Mouse (Mus musculus) midbrain, embryonic 11.5 days (tissue): Measurements from ENCODE around the gene Krt10. TPM values are rescaled to one million over a fixed set of nuclear protein-coding genes. Genes with fewer than 3 reads are reported as not detected.

Experiments
- ATAC-seq: fragments of 200-750 bp; cut with Nextera tagmentation; 2 replicates; pipeline ENCODE4 v1.8.0; 2017; ENCODE audit warnings: moderate TSS enrichment, moderate library complexity; ENCODE audit not compliant: low FRiP score
- DNase-seq: peaks from one replicate; pipeline ENCODE4 v3.0.0; 2015; ENCODE audit warnings: low spot score; ENCODE audit errors: missing footprints
- H3K27ac ChIP-seq: fragments of 300-500 bp; sonication (generic); 2 replicates; pipeline ENCODE4 v1.5.1; 2014; ENCODE audit warnings: low read depth, low read length
- H3K27me3 ChIP-seq: fragments of 300-500 bp; sonication (generic); 2 replicates; pipeline ENCODE4 v1.6.1; 2014; ENCODE audit warnings: mild to moderate bottlenecking, low read length, moderate library complexity, mixed read lengths; ENCODE audit not compliant: control insufficient read depth, insufficient read depth
- H3K36me3 ChIP-seq: fragments of 300-500 bp; sonication (generic); 2 replicates; pipeline ENCODE4 v1.6.1; 2014; ENCODE audit warnings: mild to moderate bottlenecking, low read length, moderate library complexity, mixed read lengths; ENCODE audit not compliant: control insufficient read depth, insufficient read depth
- H3K4me1 ChIP-seq: fragments of 300-500 bp; sonication (generic); 2 replicates; pipeline ENCODE4 v1.6.1; 2014; ENCODE audit warnings: low read length; ENCODE audit not compliant: control insufficient read depth, insufficient read depth
- H3K4me2 ChIP-seq: fragments of 300-500 bp; sonication (generic); 2 replicates; pipeline ENCODE4 v1.6.1; 2014; ENCODE audit warnings: mild to moderate bottlenecking, moderate library complexity
- H3K4me3 ChIP-seq: fragments of 300-500 bp; sonication (generic); 2 replicates; pipeline ENCODE4 v1.5.1; 2014; ENCODE audit warnings: low read depth, low read length
- H3K9ac ChIP-seq: fragments of 300-500 bp; sonication (generic); 2 replicates; pipeline ENCODE4 v1.6.1; 2014; ENCODE audit warnings: low read length
- H3K9me3 ChIP-seq: fragments of 300-500 bp; sonication (generic); 2 replicates; pipeline ENCODE4 v1.6.1; 2016; ENCODE audit warnings: low read length; ENCODE audit not compliant: control insufficient read depth
- WGBS: fragments of 180-500 bp; shearing (Covaris S2); extraction: QIAGEN DNeasy Blood & Tissue Kit; methylation state at CpG from one replicate; pipeline ENCODE4 v1.1.7; 2014; 5-methylcytosine and 5-hydroxymethylcytosine counted together
- polyA plus RNA-seq: library from polyadenylated mRNA; unstranded; fragments of >200 nt; fragmentation: Nextera tagmentation; extraction: Ambion mirVana; gene quantifications from 2 replicates; pipeline ENCODE4 v1.2.1, GENCODE M21; 2014

Gene Krt10
- 31.6 and 38.3 TPM in 2 replicates for polyA plus RNA-seq

GRCm38 (mm10) chr11:99389264-99389663, at the start of gene Krt10:
TSS of gene Krt10 (minus strand) at chr11:99389364.
- Histone ChIP-seq H3K4me1 (no peaks in the 10 kb centered on the region), H3K4me3 (no peak within 1 kb of the TSS), H3K9ac (no peak within 1 kb of the TSS), H3K27me3 (no peaks in the 10 kb centered on the region), H3K4me2 (no peak within 1 kb of the TSS), H3K27ac (no peak within 1 kb of the TSS), H3K36me3 (no peaks in the 10 kb centered on the region), H3K9me3 (no peaks in the 10 kb centered on the region)
- ATAC-seq: no peak
- 84% methylated on average over 4 of the region's 4 CpGs for WGBS
- no peak for DNase-seq

GRCm38 (mm10) chr11:99437972-99438371, 48.8 kb upstream of the Krt10 start, which contains the start of gene Krt20:
TSS of gene Krt20 (minus strand) at chr11:99438150.
- H3K36me3 ChIP-seq: no peaks in the 10 kb centered on the region
- no peak within 1 kb of the TSS for H3K4me3 ChIP-seq
- H3K27ac ChIP-seq: no peak within 1 kb of the TSS
- H3K9ac ChIP-seq: no peak within 1 kb of the TSS
- ATAC-seq (no peak), DNase-seq (no peak)
- H3K4me1 ChIP-seq: no peaks in the 10 kb centered on the region
- WGBS: 64% methylated on average over 10 of the region's 10 CpGs
- H3K4me2 ChIP-seq: no peak within 1 kb of the TSS
- H3K27me3 ChIP-seq: no peaks in the 10 kb centered on the region
- no peaks in the 10 kb centered on the region for H3K9me3 ChIP-seq

- H3K27ac ChIP-seq: no peak overlapping the region
- H3K4me2 ChIP-seq: no peak overlapping the region
- H3K27me3 ChIP-seq: no peaks in the 10 kb centered on the region
- no peak overlapping the region for H3K4me3 ChIP-seq
- H3K4me1 ChIP-seq: no peaks in the 10 kb centered on the region
- no peak overlapping the region for H3K9ac ChIP-seq
- H3K36me3 ChIP-seq: no peaks in the 10 kb centered on the region
- ATAC-seq: no peak
- 66% methylated on average over 4 of the region's 4 CpGs for WGBS
- H3K9me3 ChIP-seq: no peaks in the 10 kb centered on the region
- DNase-seq: no peak
Measured at GRCm38 (mm10) chr11:99436625-99437024, 47.5 kb upstream of the Krt10 start.

GRCm38 (mm10) chr11:99430670-99431069, 41.5 kb upstream of the Krt10 start:
- Histone ChIP-seq H3K4me2 (no peak overlapping the region), H3K36me3 (no peaks in the 10 kb centered on the region), H3K4me3 (no peak overlapping the region), H3K9me3 (no peaks in the 10 kb centered on the region), H3K4me1 (no peaks in the 10 kb centered on the region; the same call in 1 of the 2 replicates), H3K9ac (no peak overlapping the region), H3K27me3 (no peaks in the 10 kb centered on the region), H3K27ac (no peak overlapping the region)
- 59% methylated on average over 12 of the region's 12 CpGs for WGBS
- no peak for ATAC-seq
- DNase-seq: no peak

- no peaks in the 10 kb centered on the region for H3K36me3 ChIP-seq
- no peak within 1 kb of the TSS for H3K4me3 ChIP-seq
- H3K4me1 ChIP-seq: no peaks in the 10 kb centered on the region
- H3K9ac ChIP-seq: no peak within 1 kb of the TSS
- no peak within 1 kb of the TSS for H3K27ac ChIP-seq
- WGBS: 81% methylated on average over 10 of the region's 10 CpGs
- H3K27me3 ChIP-seq: no peaks in the 10 kb centered on the region
- no peaks in the 10 kb centered on the region for H3K9me3 ChIP-seq
- no peak within 1 kb of the TSS for H3K4me2 ChIP-seq
- ATAC-seq: no peak
- no peak for DNase-seq
Measured at GRCm38 (mm10) chr11:99422159-99422558, 33.0 kb upstream of the Krt10 start, which contains the start of gene Krt12. TSS of gene Krt12 (minus strand) at chr11:99422259.

GRCm38 (mm10) chr11:99420586-99420985, 31.4 kb upstream of the Krt10 start:
- Histone ChIP-seq H3K27me3 (no peaks in the 10 kb centered on the region), H3K4me2 (no peak overlapping the region), H3K4me1 (no peaks in the 10 kb centered on the region), H3K36me3 (no peaks in the 10 kb centered on the region), H3K27ac (no peak overlapping the region), H3K4me3 (no peak overlapping the region), H3K9ac (no peak overlapping the region), H3K9me3 (no peaks in the 10 kb centered on the region)
- DNase-seq: no peak
- no peak for ATAC-seq
- WGBS: 65% methylated on average over 10 of the region's 10 CpGs

- H3K36me3 ChIP-seq: no peaks in the 10 kb centered on the region
- no peak overlapping the region for H3K4me2 ChIP-seq
- H3K9me3 ChIP-seq: no peaks in the 10 kb centered on the region
- H3K4me3 ChIP-seq: no peak overlapping the region
- no peaks in the 10 kb centered on the region for H3K4me1 ChIP-seq
- no peaks in the 10 kb centered on the region for H3K27me3 ChIP-seq
- 70% methylated on average over 16 of the region's 16 CpGs for WGBS
- H3K27ac ChIP-seq: no peak overlapping the region
- DNase-seq (no peak), ATAC-seq (no peak)
- H3K9ac ChIP-seq: no peak overlapping the region
Measured at GRCm38 (mm10) chr11:99417819-99418218, 28.7 kb upstream of the Krt10 start.

GRCm38 (mm10) chr11:99416902-99417301, 27.7 kb upstream of the Krt10 start:
- ATAC-seq (no peak), DNase-seq (no peak)
- Histone ChIP-seq H3K4me2 (no peak overlapping the region), H3K36me3 (no peaks in the 10 kb centered on the region), H3K27ac (no peak overlapping the region), H3K9ac (no peak overlapping the region), H3K4me1 (no peaks in the 10 kb centered on the region), H3K9me3 (no peaks in the 10 kb centered on the region), H3K4me3 (no peak overlapping the region), H3K27me3 (no peaks in the 10 kb centered on the region)
- WGBS: 85% methylated on average over 13 of the region's 13 CpGs

GRCm38 (mm10) chr11:99414463-99415147, 25.4 kb upstream of the Krt10 start:
- H3K27me3 ChIP-seq: no peaks in the 10 kb centered on the region

More at GRCm38 (mm10) chr11:99414463-99415147, 25.4 kb upstream of the Krt10 start:
- 92% methylated on average over 13 of the region's 13 CpGs for WGBS
- ATAC-seq (no peak), DNase-seq (no peak)
- no peak overlapping the region for H3K9ac ChIP-seq
- no peaks in the 10 kb centered on the region for H3K4me1 ChIP-seq
- H3K4me3 ChIP-seq: no peak overlapping the region
- no peak overlapping the region for H3K27ac ChIP-seq
- H3K9me3 ChIP-seq: no peaks in the 10 kb centered on the region
- no peak overlapping the region for H3K4me2 ChIP-seq
- no peaks in the 10 kb centered on the region for H3K36me3 ChIP-seq
